9 mouse cellular contexts compared by ENCODE assay signal in the genomic region with DNA sequence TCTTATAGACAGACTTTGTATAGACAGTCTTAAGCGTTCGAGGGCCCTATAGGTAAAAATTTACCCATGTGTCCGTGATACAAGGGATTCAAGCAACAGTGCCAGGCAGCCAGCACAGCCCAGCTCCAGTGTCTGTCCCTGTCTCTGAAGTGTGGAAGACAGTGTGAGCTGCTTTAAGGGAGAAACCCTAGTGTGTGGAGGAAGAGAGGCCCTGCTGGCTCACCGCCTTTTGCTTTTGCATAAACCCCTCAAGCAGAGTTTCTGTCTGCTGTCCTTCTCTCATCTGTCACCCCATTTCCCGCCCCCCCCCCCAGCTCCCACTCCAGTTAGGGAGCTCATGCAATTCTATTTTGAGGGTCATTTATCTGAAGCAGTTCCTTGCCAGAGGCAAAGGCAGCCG. TPM values are rescaled to one million over a fixed set of nuclear protein-coding genes. Genes with fewer than 3 reads are reported as not detected.
DNase-seq lines count a peak whose midpoint lies in the region; ATAC-seq and TF ChIP-seq lines count a peak whose summit lies in the region.
"Had no signal": no experiment of that assay in that cellular context is flagged by ENCODE, and none has a peak within 500 bp of the region (broad histone marks: within the 10 kb centered on the region; RNA-seq: fewer than 3 reads in every experiment).

No protein-coding gene starts in this region.

- ATAC-seq in heart, embryonic 15.5 days (replicated peaks; ENCODE audit: insufficient number of reproducible peaks, insufficient read depth, low FRiP score, low read depth): peak; percentile 54
- ATAC-seq in midbrain, embryonic 12.5 days (ENCODE audit: low FRiP score, low read depth): no peak
- no peak for ATAC-seq in midbrain, postnatal 0 days (ENCODE audit: low FRiP score)
- no peak for ATAC-seq in embryonic facial prominence, embryonic 13.5 days (ENCODE audit: insufficient number of reproducible peaks, insufficient read depth, low FRiP score, low TSS enrichment, low read depth)
- no peak for ATAC-seq in limb, embryonic 11.5 days (ENCODE audit: insufficient number of reproducible peaks, low FRiP score, low TSS enrichment, low read depth)
- ATAC-seq: intestine, embryonic 15.5 days had no signal

- H3K27me3 ChIP-seq in heart, embryonic 15.5 days: no peaks in the 10 kb centered on the region
- H3K27me3 ChIP-seq in midbrain, embryonic 12.5 days: 0 out of 2 replicates have a peak, but pooled peaks cover 5% of the 10 kb centered on the region
- no peaks in the 10 kb centered on the region; the same call in 1 of the 2 replicates for H3K27me3 ChIP-seq in midbrain, postnatal 0 days (ENCODE audit: insufficient read depth, low read length)
- H3K27me3 ChIP-seq in embryonic facial prominence, embryonic 13.5 days: no peaks in the 10 kb centered on the region
- no peaks in the 10 kb centered on the region for H3K27me3 ChIP-seq in limb, embryonic 11.5 days (ENCODE audit: control insufficient read depth, insufficient read depth, low read length)
- H3K27me3 ChIP-seq: intestine, embryonic 15.5 days had no signal

- H3K9ac ChIP-seq in heart, embryonic 15.5 days: no peak overlapping the region
- no peak overlapping the region for H3K9ac ChIP-seq in midbrain, embryonic 12.5 days (replicated peaks)
- H3K9ac ChIP-seq in midbrain, postnatal 0 days (replicated peaks; ENCODE audit: low read length, poor library complexity, severe bottlenecking): no peak overlapping the region
- H3K9ac ChIP-seq in embryonic facial prominence, embryonic 13.5 days: no peak overlapping the region
- no peak overlapping the region for H3K9ac ChIP-seq in limb, embryonic 11.5 days (ENCODE audit: low read length)
- H3K9ac ChIP-seq: intestine, embryonic 15.5 days had no signal

- no peak for DNase-seq in heart, adult 8-10 months (ENCODE audit: low spot score)
- DNase-seq in midbrain, postnatal 0 days (ENCODE audit: low spot score): no peak
- peak; percentile 41 for DNase-seq in limb, embryonic 11.5 days (ENCODE audit: low spot score)
- DNase-seq in MN1 (ENCODE audit: low spot score): no peak
- DNase-seq: thymus, postnatal 25 days had no signal

- H3K4me2 ChIP-seq in heart, embryonic 15.5 days: peak overlapping the region; percentile 27; the same call in 1 of the 2 replicates
- H3K4me2 ChIP-seq in midbrain, embryonic 12.5 days (replicated peaks): no peak overlapping the region
- no peak overlapping the region for H3K4me2 ChIP-seq in midbrain, postnatal 0 days (ENCODE audit: low read depth, low read length, poor library complexity, severe bottlenecking)
- H3K4me2 ChIP-seq in embryonic facial prominence, embryonic 13.5 days: no peak overlapping the region
- no peak overlapping the region for H3K4me2 ChIP-seq in limb, embryonic 11.5 days (ENCODE audit: low read depth, severe bottlenecking)
- H3K4me2 ChIP-seq: intestine, embryonic 15.5 days had no signal

- no peak overlapping the region for H3K4me3 ChIP-seq in heart, embryonic 15.5 days
- H3K4me3 ChIP-seq in midbrain, embryonic 12.5 days: no peak overlapping the region
- no peak overlapping the region for H3K4me3 ChIP-seq in midbrain, postnatal 0 days (ENCODE audit: low read depth, low read length)
- no peak overlapping the region for H3K4me3 ChIP-seq in embryonic facial prominence, embryonic 13.5 days
- no peak overlapping the region for H3K4me3 ChIP-seq in limb, embryonic 11.5 days (ENCODE audit: low read depth, low read length)
- H3K4me3 ChIP-seq: intestine, embryonic 15.5 days had no signal

- H3K36me3 ChIP-seq in heart, embryonic 15.5 days: peaks cover 14% of the 10 kb centered on the region
- H3K36me3 ChIP-seq in midbrain, embryonic 12.5 days: no peaks in the 10 kb centered on the region
- peaks cover 7% of the 10 kb centered on the region; the same call in 1 of the 2 replicates for H3K36me3 ChIP-seq in midbrain, postnatal 0 days (ENCODE audit: insufficient read depth, low read length)
- peaks cover 6% of the 10 kb centered on the region for H3K36me3 ChIP-seq in embryonic facial prominence, embryonic 13.5 days
- H3K36me3 ChIP-seq in limb, embryonic 11.5 days (ENCODE audit: control insufficient read depth, insufficient read depth, low read length): no peaks in the 10 kb centered on the region

- no peak for TF ChIP-seq CTCF in midbrain, postnatal 0 days (IDR thresholded peaks at IDR 0.05)

- WGBS in heart, embryonic 15.5 days: 33% methylated on average over 6 of the region's 6 CpGs
- WGBS in midbrain, embryonic 12.5 days: 51% methylated on average over 6 of the region's 6 CpGs
- WGBS in midbrain, postnatal 0 days: 33% methylated on average over 6 of the region's 6 CpGs
- WGBS in embryonic facial prominence, embryonic 13.5 days: 37% methylated on average over 6 of the region's 6 CpGs
- 28% methylated on average over 6 of the region's 6 CpGs for WGBS in limb, embryonic 11.5 days

- peaks cover 33% of the 10 kb centered on the region for H3K4me1 ChIP-seq in heart, embryonic 15.5 days (replicated peaks)
- H3K4me1 ChIP-seq in midbrain, embryonic 12.5 days: peaks cover 4% of the 10 kb centered on the region; the same call in 1 of the 2 replicates
- H3K4me1 ChIP-seq in midbrain, postnatal 0 days (ENCODE audit: insufficient read depth, low read length): no peaks in the 10 kb centered on the region; the same call in 1 of the 2 replicates
- peaks cover 27% of the 10 kb centered on the region for H3K4me1 ChIP-seq in embryonic facial prominence, embryonic 13.5 days
- H3K4me1 ChIP-seq in limb, embryonic 11.5 days (ENCODE audit: control insufficient read depth, insufficient read depth, low read length): peaks cover 15% of the 10 kb centered on the region

- H3K9me3 ChIP-seq in heart, embryonic 15.5 days (replicated peaks): no peaks in the 10 kb centered on the region
- no peaks in the 10 kb centered on the region; the same call in 1 of the 2 replicates for H3K9me3 ChIP-seq in midbrain, embryonic 12.5 days
- no peaks in the 10 kb centered on the region for H3K9me3 ChIP-seq in midbrain, postnatal 0 days (ENCODE audit: low read length)
- no peaks in the 10 kb centered on the region for H3K9me3 ChIP-seq in embryonic facial prominence, embryonic 13.5 days
- H3K9me3 ChIP-seq in limb, embryonic 11.5 days (ENCODE audit: control insufficient read depth, low read length): no peaks in the 10 kb centered on the region
- H3K9me3 ChIP-seq: intestine, embryonic 15.5 days had no signal

- H3K27ac ChIP-seq in heart, embryonic 15.5 days: peak overlapping the region; percentile 83
- peak overlapping the region; percentile 52 for H3K27ac ChIP-seq in midbrain, embryonic 12.5 days (replicated peaks)
- no peak overlapping the region for H3K27ac ChIP-seq in midbrain, postnatal 0 days (ENCODE audit: low read depth, low read length)
- H3K27ac ChIP-seq in embryonic facial prominence, embryonic 13.5 days: peak overlapping the region; percentile 57
- peak overlapping the region; percentile 89 for H3K27ac ChIP-seq in limb, embryonic 11.5 days (replicated peaks; ENCODE audit: low read depth, low read length)
- H3K27ac ChIP-seq: intestine, embryonic 15.5 days had no signal

RNA-seq across cellular contexts. Expression of gene Fam217b, which starts 7.3 kb away (rescaled TPM):
- polyA plus RNA-seq in heart, embryonic 15.5 days (2015; fragmentation: Nextera tagmentation; extraction: Ambion mirVana): 7.9 TPM in 2 replicates
- total RNA-seq in heart, adult 8-10 months (2022): 10 to 100 TPM; 11.1 to 14.3 (median 12.6) TPM
- polyA plus RNA-seq in midbrain, embryonic 12.5 days (2016; fragmentation: Nextera tagmentation; extraction: Ambion mirVana): 2.0 and 2.6 TPM in 2 replicates
- 24.1 and 25.8 TPM in 2 replicates for total RNA-seq in midbrain, postnatal 0 days (2014; rRNA removed)
- 26.4 and 28.1 TPM in 2 replicates for polyA plus RNA-seq in midbrain, postnatal 0 days (2015; fragmentation: Nextera tagmentation; extraction: Ambion mirVana)
- polyA plus RNA-seq in embryonic facial prominence, embryonic 13.5 days (2015; fragmentation: Nextera tagmentation; extraction: Ambion mirVana): 3.1 and 4.0 TPM in 2 replicates
- polyA plus RNA-seq in limb, embryonic 11.5 days (2014; fragmentation: Nextera tagmentation; extraction: Ambion mirVana): 5.3 and 8.6 TPM in 2 replicates

RNA-seq across cellular contexts. Expression of gene Ppp1r3d, which starts 7.3 kb away (rescaled TPM):
- 21.3 and 22.8 TPM in 2 replicates for polyA plus RNA-seq in heart, embryonic 15.5 days (2015; fragmentation: Nextera tagmentation; extraction: Ambion mirVana)
- total RNA-seq in heart, adult 8-10 months (2022): 10 to 100 TPM; 12.9 to 16.3 (median 14.8) TPM
- 1.3 and 1.4 TPM in 2 replicates for polyA plus RNA-seq in midbrain, embryonic 12.5 days (2016; fragmentation: Nextera tagmentation; extraction: Ambion mirVana)
- 11.3 and 16.6 TPM in 2 replicates for total RNA-seq in midbrain, postnatal 0 days (2014; rRNA removed)
- polyA plus RNA-seq in midbrain, postnatal 0 days (2015; fragmentation: Nextera tagmentation; extraction: Ambion mirVana): 4.6 TPM in 2 replicates
- polyA plus RNA-seq in embryonic facial prominence, embryonic 13.5 days (2015; fragmentation: Nextera tagmentation; extraction: Ambion mirVana): 2.1 and 2.9 TPM in 2 replicates
- 3.0 and 3.1 TPM in 2 replicates for polyA plus RNA-seq in limb, embryonic 11.5 days (2014; fragmentation: Nextera tagmentation; extraction: Ambion mirVana)

RNA-seq across cellular contexts. Expression of gene Cdh26, which starts 8.7 kb away (rescaled TPM):
- polyA plus RNA-seq in heart, embryonic 15.5 days (2015; fragmentation: Nextera tagmentation; extraction: Ambion mirVana): 0.14 TPM in 1 of 2 replicates, not detected in the other
- total RNA-seq in heart, adult 8-10 months (2022): not detected
- 0.18 TPM in 1 of 2 replicates, not detected in the other for polyA plus RNA-seq in midbrain, embryonic 12.5 days (2016; fragmentation: Nextera tagmentation; extraction: Ambion mirVana)
- total RNA-seq in midbrain, postnatal 0 days (2014; rRNA removed): 0.49 and 11.5 TPM in 2 replicates
- 0.29 and 0.32 TPM in 2 replicates for polyA plus RNA-seq in midbrain, postnatal 0 days (2015; fragmentation: Nextera tagmentation; extraction: Ambion mirVana)
- 0.59 and 1.7 TPM in 2 replicates for polyA plus RNA-seq in embryonic facial prominence, embryonic 13.5 days (2015; fragmentation: Nextera tagmentation; extraction: Ambion mirVana)
- polyA plus RNA-seq in limb, embryonic 11.5 days (2014; fragmentation: Nextera tagmentation; extraction: Ambion mirVana): 0.40 and 0.55 TPM in 2 replicates

RNA-seq across cellular contexts. Expression of gene Sycp2, which starts 14.1 kb away (rescaled TPM):
- 0.06 and 0.18 TPM in 2 replicates for polyA plus RNA-seq in heart, embryonic 15.5 days (2015; fragmentation: Nextera tagmentation; extraction: Ambion mirVana)
- 1 to 10 TPM in 3 of 4 experiments, under 1 TPM in 1; 0.63 to 2.3 (median 1.4) TPM for total RNA-seq in heart, adult 8-10 months (2022)
- polyA plus RNA-seq in midbrain, embryonic 12.5 days (2016; fragmentation: Nextera tagmentation; extraction: Ambion mirVana): 0.07 and 0.17 TPM in 2 replicates
- 0.44 and 0.52 TPM in 2 replicates for total RNA-seq in midbrain, postnatal 0 days (2014; rRNA removed)
- polyA plus RNA-seq in midbrain, postnatal 0 days (2015; fragmentation: Nextera tagmentation; extraction: Ambion mirVana): 0.36 and 0.44 TPM in 2 replicates
- 0.06 and 0.10 TPM in 2 replicates for polyA plus RNA-seq in embryonic facial prominence, embryonic 13.5 days (2015; fragmentation: Nextera tagmentation; extraction: Ambion mirVana)
- polyA plus RNA-seq in limb, embryonic 11.5 days (2014; fragmentation: Nextera tagmentation; extraction: Ambion mirVana): 0.09 and 0.20 TPM in 2 replicates
